Mouse (Mus musculus) E14TG2a.4 (cell line): ENCODE measurements around the gene Gpi1.

Experiments
- H3K27me3 ChIP-seq: 2 replicates; pipeline ENCODE4 v1.6.1; 2014; ENCODE audit warnings: low read length, control low read depth; ENCODE audit not compliant: insufficient read depth
- H3K36me3 ChIP-seq: 2 replicates; pipeline ENCODE4 v1.6.1; 2014; ENCODE audit warnings: low read length, control low read depth; ENCODE audit not compliant: insufficient read depth
- H3K4me1 ChIP-seq: replicated peaks from 2 replicates; pipeline ENCODE4 v1.6.1; 2014; ENCODE audit warnings: low read depth, low read length, control low read depth
- H3K4me3 ChIP-seq: replicated peaks from 2 replicates; pipeline ENCODE4 v1.5.1; 2014; ENCODE audit warnings: mild to moderate bottlenecking, low read length
- H3K9me3 ChIP-seq: 2 replicates; pipeline ENCODE4 v1.6.1; 2014; ENCODE audit warnings: low read length, control low read depth
- CTCF ChIP-seq: conservative IDR thresholded peaks from 2 replicates; pipeline ENCODE4 v1.5.1; 2014; ENCODE audit warnings: low read length
- NANOG ChIP-seq: IDR thresholded peaks from 2 replicates; pipeline ENCODE4 v1.6.1; 2014; ENCODE audit warnings: borderline replicate concordance, low read length, mixed read lengths
- POU5F1 ChIP-seq: IDR thresholded peaks from 2 replicates; pipeline ENCODE4 v1.6.1; 2014; ENCODE audit warnings: low read length, borderline replicate concordance

The Gpi1 gene

GRCm38 (mm10) chr7:34234610-34235561 is 4.8 kb upstream of the Gpi1 start:
- H3K4me3 ChIP-seq = peak overlapping the region; percentile 76
- H3K27me3 ChIP-seq = no peaks in the 10 kb centered on the region
- H3K36me3 ChIP-seq = peaks cover 49% of the 10 kb centered on the region
- H3K9me3 ChIP-seq = no peaks in the 10 kb centered on the region
- TF ChIP-seq POU5F1 (no peak), CTCF (no peak), NANOG (no peak)
- H3K4me1 ChIP-seq = peaks cover 50% of the 10 kb centered on the region

GRCm38 (mm10) chr7:34233909-34234609 is 3.9 kb upstream of the Gpi1 start:
- H3K27me3 ChIP-seq = no peaks in the 10 kb centered on the region
- H3K36me3 ChIP-seq = peaks cover 47% of the 10 kb centered on the region
- no peaks in the 10 kb centered on the region for H3K9me3 ChIP-seq
- peak overlapping the region; percentile 86 for H3K4me3 ChIP-seq
- TF ChIP-seq CTCF (no peak), NANOG (no peak), POU5F1 (no peak)
- peaks cover 56% of the 10 kb centered on the region for H3K4me1 ChIP-seq

- Histone ChIP-seq H3K4me1 (peaks cover 64% of the 10 kb centered on the region), H3K36me3 (peaks cover 46% of the 10 kb centered on the region), H3K9me3 (no peaks in the 10 kb centered on the region), H3K4me3 (peak overlapping the region; percentile 86), H3K27me3 (no peaks in the 10 kb centered on the region)
- no peak for TF ChIP-seq CTCF
- TF ChIP-seq NANOG = no peak
- TF ChIP-seq POU5F1 = no peak
Observed at GRCm38 (mm10) chr7:34232785-34233725, 2.9 kb upstream of the Gpi1 start.

GRCm38 (mm10) chr7:34229691-34230111 is 435 bp downstream of the Gpi1 start:
- Histone ChIP-seq H3K27me3 (no peaks in the 10 kb centered on the region), H3K36me3 (peaks cover 58% of the 10 kb centered on the region), H3K9me3 (no peaks in the 10 kb centered on the region), H3K4me3 (peak overlapping the region; percentile 95), H3K4me1 (peaks cover 72% of the 10 kb centered on the region)
- TF ChIP-seq NANOG (no peak), CTCF (no peak), POU5F1 (no peak)

DNA sequence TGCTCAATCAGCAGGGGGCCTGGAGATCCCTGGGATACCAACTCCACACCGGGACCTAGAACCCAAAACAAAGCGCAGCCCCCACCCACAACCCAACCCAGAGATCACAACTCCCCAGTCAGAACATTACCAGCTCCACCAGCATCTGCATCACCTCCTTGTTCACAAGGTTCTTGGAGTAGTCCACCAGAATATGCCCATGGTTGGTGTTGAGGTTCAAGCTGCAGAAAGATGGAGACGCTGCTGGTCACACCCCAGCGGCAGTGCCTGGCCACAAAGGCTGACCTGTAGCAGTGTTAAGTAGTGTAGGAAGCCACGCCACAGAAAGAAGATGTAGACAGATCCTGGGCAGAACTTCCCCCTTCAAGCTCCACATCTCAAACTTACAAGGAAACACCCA is 983 bp downstream of the Gpi1 start:
- H3K27me3 ChIP-seq = no peaks in the 10 kb centered on the region
- H3K9me3 ChIP-seq = no peaks in the 10 kb centered on the region
- peaks cover 64% of the 10 kb centered on the region for H3K36me3 ChIP-seq
- H3K4me1 ChIP-seq = peaks cover 73% of the 10 kb centered on the region
- no peak for TF ChIP-seq CTCF
- TF ChIP-seq NANOG = no peak
- TF ChIP-seq POU5F1 = no peak
- H3K4me3 ChIP-seq = peak overlapping the region; percentile 95

GRCm38 (mm10) chr7:34228641-34229040 is 1.5 kb downstream of the Gpi1 start:
- H3K4me3 ChIP-seq = peak overlapping the region; percentile 95
- no peaks in the 10 kb centered on the region for H3K27me3 ChIP-seq
- H3K36me3 ChIP-seq = peaks cover 69% of the 10 kb centered on the region
- TF ChIP-seq POU5F1 (no peak), NANOG (no peak), CTCF (no peak)
- H3K4me1 ChIP-seq = peaks cover 76% of the 10 kb centered on the region
- H3K9me3 ChIP-seq = no peaks in the 10 kb centered on the region

GRCm38 (mm10) chr7:34226846-34227245 is 3.3 kb downstream of the Gpi1 start:
- Histone ChIP-seq H3K9me3 (no peaks in the 10 kb centered on the region), H3K4me3 (peak overlapping the region; percentile 95; the same call in 1 of the 2 replicates), H3K4me1 (peaks cover 80% of the 10 kb centered on the region), H3K27me3 (no peaks in the 10 kb centered on the region), H3K36me3 (peaks cover 85% of the 10 kb centered on the region)
- no peak for TF ChIP-seq NANOG
- no peak for TF ChIP-seq CTCF
- TF ChIP-seq POU5F1 = no peak
